Mouse (Mus musculus) brown adipose tissue, adult 24 weeks (tissue): ENCODE data around the gene Oasl2. TPM values are rescaled to one million over a fixed set of nuclear protein-coding genes. Genes with fewer than 3 reads are reported as not detected.
"Not testable (repeated sequence)": the region's sequence is repeated elsewhere in the genome, so short reads cannot be mapped to it uniquely, and the experiment has no call there.

ENCODE experiments used
- H3K27ac ChIP-seq: fragments of 200-500 bp; replicated peaks from 2 replicates; pipeline ENCODE4 v1.5.1; 2012; ENCODE audit warnings: low read depth, mild to moderate bottlenecking, low read length
- H3K4me1 ChIP-seq: fragments of 200-500 bp; 2 replicates; pipeline ENCODE4 v1.6.1; 2012; ENCODE audit warnings: low read length, mixed read lengths; ENCODE audit not compliant: control insufficient read depth, insufficient read depth, insufficient read length
- H3K4me3 ChIP-seq: fragments of 200-500 bp; 2 replicates; pipeline ENCODE4 v1.5.1; 2012; ENCODE audit warnings: low read depth, mild to moderate bottlenecking, low read length, moderate library complexity; ENCODE audit not compliant: insufficient read depth
- polyA plus RNA-seq: library from polyadenylated mRNA; stranded (reverse); fragments of >200 nt; gene quantifications from 2 replicates; pipeline ENCODE4 v1.2.4, GENCODE M21; 2012; ENCODE audit not compliant: missing spikeins, insufficient read depth, insufficient read length

Gene Oasl2
- polyA plus RNA-seq, 1 experiment, result 5.9 TPM

- Histone ChIP-seq H3K27ac (no peak overlapping the region), H3K4me1 (0 out of 2 replicates have a peak, but pooled peaks cover 2% of the 10 kb centered on the region), H3K4me3 (no peak overlapping the region)
Measured at GRCm38 (mm10) chr5:114926753-114927152, 30.0 kb downstream of the Oasl2 start.

GRCm38 (mm10) chr5:114931626-114932025, 34.9 kb downstream of the Oasl2 start:
- no peaks in the 10 kb centered on the region for H3K4me1 ChIP-seq
- H3K27ac ChIP-seq, result no peak overlapping the region
- H3K4me3 ChIP-seq, result no peak overlapping the region

GRCm38 (mm10) chr5:114933206-114933605, 36.5 kb downstream of the Oasl2 start:
- no peaks in the 10 kb centered on the region for H3K4me1 ChIP-seq
- H3K27ac ChIP-seq, result no peak overlapping the region

DNA sequence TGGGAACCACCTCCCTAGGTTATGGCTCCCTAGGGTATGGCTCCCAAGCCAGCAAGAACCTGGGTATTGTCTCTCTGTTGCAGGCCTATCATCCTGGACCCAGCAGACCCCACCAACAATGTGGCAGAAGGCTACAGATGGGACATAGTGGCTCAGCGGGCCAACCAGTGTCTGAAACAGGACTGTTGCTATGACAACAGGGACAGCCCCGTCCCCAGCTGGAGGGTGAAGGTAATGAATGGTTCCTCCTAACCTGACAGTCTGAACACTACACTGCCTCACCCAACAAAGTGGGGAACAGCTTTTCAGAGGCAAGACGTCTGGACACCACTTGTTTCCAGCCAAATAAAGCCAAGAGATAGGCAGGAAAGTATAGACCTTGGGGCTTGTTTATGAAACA, 39.1 kb downstream of the Oasl2 start:
- no peak overlapping the region for H3K4me3 ChIP-seq
- H3K4me1 ChIP-seq, result no peaks in the 10 kb centered on the region
- H3K27ac ChIP-seq, result no peak overlapping the region

More at GRCm38 (mm10) chr5:114933206-114933605, 36.5 kb downstream of the Oasl2 start:
- H3K4me3 ChIP-seq, result no peak overlapping the region

DNA sequence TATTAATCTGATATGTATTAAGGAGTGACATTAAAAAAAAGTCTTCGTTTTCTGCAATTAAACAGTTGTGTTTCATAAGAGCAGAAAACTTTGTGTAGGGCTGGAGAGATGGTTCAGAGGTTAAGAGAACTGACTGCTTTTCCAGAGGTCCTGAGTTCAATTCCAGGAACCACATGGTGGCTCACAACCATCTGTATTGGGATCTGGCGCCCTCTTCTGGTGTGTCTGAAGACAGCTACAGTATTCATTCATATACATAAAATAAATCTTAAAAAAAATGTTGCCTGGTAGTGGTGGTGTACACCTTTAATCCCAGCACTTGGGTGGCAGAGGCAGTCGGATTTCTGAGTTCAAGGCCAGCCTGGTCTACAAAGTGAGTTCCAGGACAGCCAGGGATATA, 44.4 kb downstream of the Oasl2 start:
- not testable (repeated sequence) for H3K4me3 ChIP-seq, H3K4me1 ChIP-seq, H3K27ac ChIP-seq

DNA sequence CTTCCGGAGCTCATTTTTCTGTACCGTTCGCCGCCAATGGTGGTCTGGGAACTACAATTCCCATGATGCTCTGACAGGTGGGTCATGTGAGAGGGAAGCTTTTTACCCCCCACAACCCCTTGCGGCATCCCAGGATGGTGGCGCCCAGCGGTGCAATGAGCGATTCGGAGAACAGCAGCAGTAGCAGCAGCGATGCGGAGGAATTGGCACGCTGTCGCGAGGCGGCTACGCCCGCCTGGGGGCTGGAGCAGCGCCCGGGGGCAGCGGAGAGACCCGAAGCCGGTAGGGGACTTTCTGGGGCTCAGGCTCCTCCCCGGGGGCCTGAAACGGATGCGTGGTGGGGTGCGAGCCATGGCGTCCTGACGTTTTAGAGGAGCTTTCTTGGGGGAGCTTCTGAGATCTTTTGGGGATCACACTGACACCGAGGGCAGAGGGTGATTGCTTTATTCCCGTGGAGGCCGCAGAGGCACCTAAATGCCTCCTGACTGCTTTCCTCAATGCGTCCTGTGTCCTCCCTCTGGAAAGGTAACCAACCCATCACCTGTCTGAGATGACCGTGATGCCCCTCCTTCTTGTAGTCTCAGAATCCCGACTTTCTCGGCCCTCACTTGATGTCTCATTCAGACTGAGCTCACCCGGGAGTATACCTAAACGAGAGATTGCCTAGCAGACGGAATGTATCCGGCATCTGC, 45.5 kb downstream of the Oasl2 start, which contains the start of gene 2210016L21Rik:
2210016L21Rik (plus strand) TSS at position 85 of the 692 bp plus-strand sequence.
- no peak within 1 kb of the TSS for H3K27ac ChIP-seq
- H3K4me3 ChIP-seq, result peak within 1 kb of the TSS; percentile 92
- no peaks in the 10 kb centered on the region for H3K4me1 ChIP-seq

GRCm38 (mm10) chr5:114942766-114943130, 46.0 kb downstream of the Oasl2 start:
- H3K27ac ChIP-seq, result no peak overlapping the region
- peak overlapping the region; percentile 92 for H3K4me3 ChIP-seq
- H3K4me1 ChIP-seq, result no peaks in the 10 kb centered on the region

- Histone ChIP-seq H3K27ac (no peak overlapping the region), H3K4me1 (no peaks in the 10 kb centered on the region)
Measured at GRCm38 (mm10) chr5:114945072-114945471, 48.3 kb downstream of the Oasl2 start.

GRCm38 (mm10) chr5:114948891-114949290, 52.2 kb downstream of the Oasl2 start:
- Histone ChIP-seq H3K4me1 (no peaks in the 10 kb centered on the region), H3K4me3 (no peak overlapping the region), H3K27ac (no peak overlapping the region)

More at GRCm38 (mm10) chr5:114945072-114945471, 48.3 kb downstream of the Oasl2 start:
- no peak overlapping the region for H3K4me3 ChIP-seq

GRCm38 (mm10) chr5:114949316-114949715, 52.6 kb downstream of the Oasl2 start:
- H3K4me3 ChIP-seq, result no peak overlapping the region
- no peaks in the 10 kb centered on the region for H3K4me1 ChIP-seq
- no peak overlapping the region for H3K27ac ChIP-seq

- no peaks in the 10 kb centered on the region for H3K4me1 ChIP-seq
- no peak overlapping the region for H3K4me3 ChIP-seq
- no peak overlapping the region for H3K27ac ChIP-seq
Measured at GRCm38 (mm10) chr5:114949812-114950211, 53.1 kb downstream of the Oasl2 start.

GRCm38 (mm10) chr5:114950669-114951068, 53.9 kb downstream of the Oasl2 start:
- no peak overlapping the region for H3K27ac ChIP-seq
- no peaks in the 10 kb centered on the region for H3K4me1 ChIP-seq
- H3K4me3 ChIP-seq, result no peak overlapping the region

GRCm38 (mm10) chr5:114951279-114951880, 54.6 kb downstream of the Oasl2 start:
- H3K27ac ChIP-seq, result no peak overlapping the region
- H3K4me3 ChIP-seq, result no peak overlapping the region

GRCm38 (mm10) chr5:114953326-114953725, 56.6 kb downstream of the Oasl2 start:
- no peak overlapping the region for H3K4me3 ChIP-seq
- no peaks in the 10 kb centered on the region for H3K4me1 ChIP-seq
- H3K27ac ChIP-seq, result no peak overlapping the region

More at GRCm38 (mm10) chr5:114951279-114951880, 54.6 kb downstream of the Oasl2 start:
- no peaks in the 10 kb centered on the region for H3K4me1 ChIP-seq

GRCm38 (mm10) chr5:114958069-114958468, 61.3 kb downstream of the Oasl2 start:
- Histone ChIP-seq H3K4me3 (no peak overlapping the region), H3K4me1 (no peaks in the 10 kb centered on the region), H3K27ac (no peak overlapping the region)
